Mouse (Mus musculus) stomach, embryonic 16.5 days (tissue): ENCODE data around the gene Irf6. TPM values are rescaled to one million over a fixed set of nuclear protein-coding genes. Genes with fewer than 3 reads are reported as not detected.

Experiments used
- ATAC-seq: fragments of 200-750 bp; cut with Nextera tagmentation; 2 replicates; pipeline ENCODE4 v1.8.0; 2017; ENCODE audit warnings: moderate number of reproducible peaks, moderate TSS enrichment; ENCODE audit not compliant: insufficient read depth, low FRiP score
- H3K27ac ChIP-seq: fragments of 300-500 bp; sonication (generic); 2 replicates; pipeline ENCODE4 v1.5.1; 2014; ENCODE audit warnings: low read length
- H3K27me3 ChIP-seq: fragments of 300-500 bp; sonication (generic); 2 replicates; pipeline ENCODE4 v1.6.1; 2014; ENCODE audit warnings: low read length, control low read depth, mixed read lengths; ENCODE audit not compliant: control insufficient read depth, insufficient read depth
- H3K36me3 ChIP-seq: fragments of 300-500 bp; sonication (generic); 2 replicates; pipeline ENCODE4 v1.6.1; 2014; ENCODE audit warnings: low read length; ENCODE audit not compliant: control insufficient read depth, insufficient read depth
- H3K4me1 ChIP-seq: fragments of 300-500 bp; sonication (generic); 2 replicates; pipeline ENCODE4 v1.6.1; 2014; ENCODE audit warnings: low read length, control low read depth, mixed read lengths; ENCODE audit not compliant: control insufficient read depth, insufficient read depth
- H3K4me2 ChIP-seq: fragments of 300-500 bp; sonication (generic); 2 replicates; pipeline ENCODE4 v1.6.1; 2014; ENCODE audit warnings: low read depth, low read length, mixed read lengths
- H3K4me3 ChIP-seq: fragments of 300-500 bp; sonication (generic); replicated peaks from 2 replicates; pipeline ENCODE4 v1.5.1; 2014; ENCODE audit warnings: mild to moderate bottlenecking, low read length
- H3K9ac ChIP-seq: fragments of 300-500 bp; sonication (generic); 2 replicates; pipeline ENCODE4 v1.6.1; 2014; ENCODE audit warnings: low read length
- H3K9me3 ChIP-seq: fragments of 300-500 bp; sonication (generic); replicated peaks from 2 replicates; pipeline ENCODE4 v1.6.1; 2016; ENCODE audit warnings: low read length, control low read depth; ENCODE audit not compliant: control insufficient read depth
- WGBS: fragments of 180-500 bp; shearing (Covaris S2); extraction: QIAGEN DNeasy Blood & Tissue Kit; methylation state at CpG from one replicate; pipeline ENCODE4 v1.1.7; 2014; 5-methylcytosine and 5-hydroxymethylcytosine counted together
- polyA plus RNA-seq: library from polyadenylated mRNA; unstranded; fragments of >200 nt; fragmentation: Nextera tagmentation; extraction: Ambion mirVana; gene quantifications from 2 replicates; pipeline ENCODE4 v1.2.1, GENCODE M21; 2015

Gene Irf6
- polyA plus RNA-seq, 1 experiment from 2014 or later, result 74.0 TPM

GRCm38 (mm10) chr1:193201383-193201778 lies 48.5 kb downstream of the Irf6 start, which contains the start of gene Traf3ip3:
TSS of gene Traf3ip3 (minus strand) at chr1:193201703.
- no peaks in the 10 kb centered on the region for H3K36me3 ChIP-seq
- no peak within 1 kb of the TSS for H3K4me2 ChIP-seq
- no peaks in the 10 kb centered on the region for H3K27me3 ChIP-seq
- H3K9ac ChIP-seq, result no peak within 1 kb of the TSS
- WGBS, result 56% methylated on average over 5 of the region's 5 CpGs
- no peaks in the 10 kb centered on the region for H3K4me1 ChIP-seq
- ATAC-seq, result peak; percentile 42; the same call in 1 of the 2 replicates
- no peaks in the 10 kb centered on the region for H3K9me3 ChIP-seq
- H3K27ac ChIP-seq, result 0 out of 2 replicates have a peak within 1 kb of the TSS, but pooled peaks have one; percentile 6
- H3K4me3 ChIP-seq, result no peak within 1 kb of the TSS

GRCm38 (mm10) chr1:193203821-193204220 lies 50.9 kb downstream of the Irf6 start:
- WGBS, result 62% methylated on average over 2 of the region's 2 CpGs

GRCm38 (mm10) chr1:193205431-193205830 lies 52.5 kb downstream of the Irf6 start:
- no peaks in the 10 kb centered on the region for H3K4me1 ChIP-seq
- H3K36me3 ChIP-seq, result no peaks in the 10 kb centered on the region
- H3K9ac ChIP-seq, result no peak overlapping the region
- H3K4me2 ChIP-seq, result no peak overlapping the region
- ATAC-seq, result no peak
- H3K9me3 ChIP-seq, result no peaks in the 10 kb centered on the region
- no peak overlapping the region for H3K4me3 ChIP-seq
- WGBS, result 73% methylated on average over 2 of the region's 2 CpGs
- no peak overlapping the region for H3K27ac ChIP-seq
- H3K27me3 ChIP-seq, result no peaks in the 10 kb centered on the region

More at GRCm38 (mm10) chr1:193203821-193204220, 50.9 kb downstream of the Irf6 start:
- Histone ChIP-seq H3K4me1 (no peaks in the 10 kb centered on the region), H3K9ac (no peak overlapping the region), H3K9me3 (no peaks in the 10 kb centered on the region), H3K4me2 (no peak overlapping the region), H3K27ac (no peak overlapping the region), H3K36me3 (no peaks in the 10 kb centered on the region), H3K4me3 (no peak overlapping the region), H3K27me3 (no peaks in the 10 kb centered on the region)
- ATAC-seq, result no peak

- ATAC-seq, result no peak
- H3K9me3 ChIP-seq, result no peaks in the 10 kb centered on the region
- 87% methylated on average over 3 of the region's 3 CpGs for WGBS
- no peak within 1 kb of the TSS for H3K9ac ChIP-seq
- no peaks in the 10 kb centered on the region for H3K4me1 ChIP-seq
- H3K27me3 ChIP-seq, result no peaks in the 10 kb centered on the region
- H3K4me3 ChIP-seq, result no peak within 1 kb of the TSS
- no peak within 1 kb of the TSS for H3K4me2 ChIP-seq
- H3K36me3 ChIP-seq, result no peaks in the 10 kb centered on the region
- no peak within 1 kb of the TSS for H3K27ac ChIP-seq
These were observed 54.6 kb downstream of the Irf6 start, which contains the start of gene Lamb3 for GRCm38 (mm10) chr1:193207503-193207902. TSS of gene Lamb3 (plus strand) at chr1:193207699.

- no peak overlapping the region for H3K4me2 ChIP-seq
- H3K36me3 ChIP-seq, result no peaks in the 10 kb centered on the region
- 0 out of 2 replicates have a peak, but pooled peaks have one; percentile 25 for ATAC-seq
- no peak overlapping the region for H3K9ac ChIP-seq
- H3K9me3 ChIP-seq, result no peaks in the 10 kb centered on the region
- H3K4me1 ChIP-seq, result no peaks in the 10 kb centered on the region
- H3K27ac ChIP-seq, result no peak overlapping the region
- H3K4me3 ChIP-seq, result no peak overlapping the region
- no peaks in the 10 kb centered on the region for H3K27me3 ChIP-seq
- WGBS, result 42% methylated on average over 2 of the region's 2 CpGs
These were observed 55.3 kb downstream of the Irf6 start for GRCm38 (mm10) chr1:193208178-193208577.

- ATAC-seq, result no peak
- H3K9me3 ChIP-seq, result no peaks in the 10 kb centered on the region
- no peaks in the 10 kb centered on the region for H3K36me3 ChIP-seq
- H3K4me1 ChIP-seq, result no peaks in the 10 kb centered on the region
- no peak overlapping the region for H3K9ac ChIP-seq
- H3K27ac ChIP-seq, result no peak overlapping the region
- H3K4me2 ChIP-seq, result no peak overlapping the region
- WGBS, result 59% methylated on average over 5 of the region's 5 CpGs
- H3K4me3 ChIP-seq, result no peak overlapping the region
- H3K27me3 ChIP-seq, result no peaks in the 10 kb centered on the region
These were observed 58.5 kb downstream of the Irf6 start for GRCm38 (mm10) chr1:193211371-193211770.

- Histone ChIP-seq H3K4me3 (no peak overlapping the region), H3K36me3 (no peaks in the 10 kb centered on the region), H3K27ac (no peak overlapping the region), H3K27me3 (no peaks in the 10 kb centered on the region), H3K9ac (no peak overlapping the region), H3K4me1 (no peaks in the 10 kb centered on the region), H3K4me2 (no peak overlapping the region), H3K9me3 (no peaks in the 10 kb centered on the region)
- ATAC-seq, result no peak
- WGBS, result 62% methylated on average over 5 of the region's 5 CpGs
These were observed 61.1 kb downstream of the Irf6 start for GRCm38 (mm10) chr1:193214053-193214452.

GRCm38 (mm10) chr1:193216000-193216399 lies 63.1 kb downstream of the Irf6 start:
- Histone ChIP-seq H3K4me1 (no peaks in the 10 kb centered on the region), H3K4me2 (no peak overlapping the region), H3K36me3 (no peaks in the 10 kb centered on the region), H3K9me3 (no peaks in the 10 kb centered on the region), H3K27ac (no peak overlapping the region), H3K27me3 (no peaks in the 10 kb centered on the region), H3K9ac (no peak overlapping the region), H3K4me3 (no peak overlapping the region)
- ATAC-seq, result no peak
- WGBS, result 78% methylated on average over 3 of the region's 3 CpGs

- Histone ChIP-seq H3K9ac (no peak overlapping the region), H3K27ac (no peak overlapping the region), H3K4me2 (no peak overlapping the region), H3K9me3 (no peaks in the 10 kb centered on the region), H3K4me1 (no peaks in the 10 kb centered on the region), H3K4me3 (no peak overlapping the region), H3K27me3 (no peaks in the 10 kb centered on the region), H3K36me3 (no peaks in the 10 kb centered on the region)
- WGBS, result 63% methylated on average over 5 of the region's 5 CpGs
- no peak for ATAC-seq
These were observed 67.5 kb downstream of the Irf6 start for GRCm38 (mm10) chr1:193220408-193220807.
